Mouse (Mus musculus) MEL-GATA-1-ER (cell line): Measurements from ENCODE around the gene Bcl9l.
A peak's percentile ranks its signal among the peaks of the same experiment; 100 is the strongest.
"Not testable (repeated sequence)": the region's sequence is repeated elsewhere in the genome, so short reads cannot be mapped to it uniquely, and the experiment has no call there.

ENCODE experiments used
- DNase-seq: peaks from one replicate; pipeline ENCODE4 v3.0.0-alpha.2; 2012; ENCODE audit warnings: low read depth; ENCODE audit errors: extremely low read depth

Bcl9l gene

GRCm38 (mm10) chr9:44482552-44482951 is at the start of gene Bcl9l:
Gene Bcl9l, plus strand, starts transcription at chr9:44482825.
- DNase-seq: peak; percentile 78

- peak; percentile 68 for DNase-seq
Measured at GRCm38 (mm10) chr9:44435747-44436146, 46.9 kb upstream of the Bcl9l start.

- no peak for DNase-seq
Measured at GRCm38 (mm10) chr9:44440961-44441360, 41.7 kb upstream of the Bcl9l start, which contains the start of gene Foxr1. Gene Foxr1, minus strand, starts transcription at chr9:44441136.

- not testable (repeated sequence) for DNase-seq
Measured at GRCm38 (mm10) chr9:44444402-44445025, 38.1 kb upstream of the Bcl9l start.

- no peak for DNase-seq
Measured at GRCm38 (mm10) chr9:44450387-44450786, 32.2 kb upstream of the Bcl9l start.

- DNase-seq: no peak
Measured at GRCm38 (mm10) chr9:44454132-44454890, 28.3 kb upstream of the Bcl9l start.

GRCm38 (mm10) chr9:44454891-44455220 is 27.8 kb upstream of the Bcl9l start, which contains the start of gene Upk2:
Gene Upk2, minus strand, starts transcription at chr9:44454976.
- DNase-seq: no peak

- DNase-seq: no peak
Measured at GRCm38 (mm10) chr9:44457035-44457742, 25.4 kb upstream of the Bcl9l start.

- no peak for DNase-seq
Measured at GRCm38 (mm10) chr9:44461950-44462349, 20.7 kb upstream of the Bcl9l start.

- DNase-seq: no peak
Measured at GRCm38 (mm10) chr9:44468224-44468623, 14.4 kb upstream of the Bcl9l start.

GRCm38 (mm10) chr9:44468800-44469199 is 13.8 kb upstream of the Bcl9l start:
- no peak for DNase-seq

- no peak for DNase-seq
Measured at GRCm38 (mm10) chr9:44473184-44473583, 9.4 kb upstream of the Bcl9l start.

- no peak for DNase-seq
Measured at GRCm38 (mm10) chr9:44474327-44474726, 8.3 kb upstream of the Bcl9l start.

GRCm38 (mm10) chr9:44475936-44476335 is 6.7 kb upstream of the Bcl9l start:
- DNase-seq: no peak

GRCm38 (mm10) chr9:44477339-44478228 is 5.0 kb upstream of the Bcl9l start:
- DNase-seq: peak; percentile 64

GRCm38 (mm10) chr9:44478229-44478921 is 4.2 kb upstream of the Bcl9l start:
- DNase-seq: peak; percentile 61

- peak; percentile 26 for DNase-seq
Measured at GRCm38 (mm10) chr9:44478959-44479605, 3.5 kb upstream of the Bcl9l start.

- DNase-seq: peak; percentile 80
Measured at GRCm38 (mm10) chr9:44479628-44480428, 2.8 kb upstream of the Bcl9l start.

GRCm38 (mm10) chr9:44482112-44482511 is 513 bp upstream of the Bcl9l start:
- no peak for DNase-seq
